Mouse (Mus musculus): ENCODE data around the gene Nrip1.

DNA sequence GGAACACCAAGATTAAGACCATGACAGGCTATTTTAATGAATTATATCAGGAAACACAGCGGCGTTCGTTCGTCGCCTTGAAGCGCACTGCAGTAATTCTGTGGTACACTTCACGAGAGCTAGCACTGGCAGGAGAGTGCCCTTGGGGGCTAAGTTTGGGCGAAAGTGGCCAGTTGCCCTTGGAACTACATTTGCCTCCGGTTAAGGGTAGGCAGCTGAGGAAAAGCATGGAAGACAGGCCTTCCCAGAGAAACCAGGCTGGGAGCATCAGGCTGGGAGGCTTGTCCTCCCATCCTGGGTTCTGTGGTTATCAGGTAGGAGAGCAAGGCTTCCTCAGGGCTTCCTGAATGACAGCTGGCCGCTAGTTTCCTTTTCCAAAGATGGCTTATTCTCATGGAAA lies 8.4 kb downstream of the Nrip1 start:
- no peak for TF ChIP-seq CTCF (IDR thresholded peaks at IDR 0.05; ENCODE audit: low read depth, low read length)
- peak; percentile 75 for TF ChIP-seq EP300 (IDR thresholded peaks at IDR 0.05; ENCODE audit: insufficient read depth, low read depth, low read length)
- no peak for TF ChIP-seq POLR2A (IDR thresholded peaks at IDR 0.05; ENCODE audit: insufficient read depth, low read length)
